Mouse (Mus musculus) midbrain, embryonic 11.5 days (tissue): ENCODE measurements at regions not wholly inside any gene's neighbourhood (a gene's known extent, or its start where the extent isn't known, plus 50 kb on each side); places are given as distances from the start of the nearest gene placed in this dataset.

Experiments
- ATAC-seq: fragments of 200-750 bp; cut with Nextera tagmentation; 2 replicates; pipeline ENCODE4 v1.8.0; 2017; ENCODE audit warnings: moderate TSS enrichment, moderate library complexity; ENCODE audit not compliant: low FRiP score
- DNase-seq: peaks from one replicate; pipeline ENCODE4 v3.0.0; 2015; ENCODE audit warnings: low spot score; ENCODE audit errors: missing footprints
- H3K27ac ChIP-seq: fragments of 300-500 bp; sonication (generic); 2 replicates; pipeline ENCODE4 v1.5.1; 2014; ENCODE audit warnings: low read depth, low read length
- H3K27me3 ChIP-seq: fragments of 300-500 bp; sonication (generic); 2 replicates; pipeline ENCODE4 v1.6.1; 2014; ENCODE audit warnings: mild to moderate bottlenecking, low read length, moderate library complexity, mixed read lengths; ENCODE audit not compliant: control insufficient read depth, insufficient read depth
- H3K36me3 ChIP-seq: fragments of 300-500 bp; sonication (generic); 2 replicates; pipeline ENCODE4 v1.6.1; 2014; ENCODE audit warnings: mild to moderate bottlenecking, low read length, moderate library complexity, mixed read lengths; ENCODE audit not compliant: control insufficient read depth, insufficient read depth
- H3K4me1 ChIP-seq: fragments of 300-500 bp; sonication (generic); 2 replicates; pipeline ENCODE4 v1.6.1; 2014; ENCODE audit warnings: low read length; ENCODE audit not compliant: control insufficient read depth, insufficient read depth
- H3K4me2 ChIP-seq: fragments of 300-500 bp; sonication (generic); 2 replicates; pipeline ENCODE4 v1.6.1; 2014; ENCODE audit warnings: mild to moderate bottlenecking, moderate library complexity
- H3K4me3 ChIP-seq: fragments of 300-500 bp; sonication (generic); 2 replicates; pipeline ENCODE4 v1.5.1; 2014; ENCODE audit warnings: low read depth, low read length
- H3K9ac ChIP-seq: fragments of 300-500 bp; sonication (generic); 2 replicates; pipeline ENCODE4 v1.6.1; 2014; ENCODE audit warnings: low read length
- H3K9me3 ChIP-seq: fragments of 300-500 bp; sonication (generic); 2 replicates; pipeline ENCODE4 v1.6.1; 2016; ENCODE audit warnings: low read length; ENCODE audit not compliant: control insufficient read depth
- WGBS: fragments of 180-500 bp; shearing (Covaris S2); extraction: QIAGEN DNeasy Blood & Tissue Kit; methylation state at CpG from one replicate; pipeline ENCODE4 v1.1.7; 2014; 5-methylcytosine and 5-hydroxymethylcytosine counted together

- Histone ChIP-seq H3K4me1 (no peaks in the 10 kb centered on the region), H3K4me2 (no peak overlapping the region), H3K9me3 (no peaks in the 10 kb centered on the region), H3K27ac (no peak overlapping the region), H3K4me3 (no peak overlapping the region), H3K9ac (no peak overlapping the region), H3K27me3 (no peaks in the 10 kb centered on the region), H3K36me3 (no peaks in the 10 kb centered on the region)
- ATAC-seq (no peak), DNase-seq (no peak)
- WGBS, result 85% methylated on average over 3 of the region's 3 CpGs
These were observed 58.6 kb downstream of the Kcnrg start for GRCm38 (mm10) chr14:61665815-61666214.

GRCm38 (mm10) chr14:61673184-61673583, 65.9 kb downstream of the Kcnrg start:
- Histone ChIP-seq H3K4me2 (no peak overlapping the region), H3K27me3 (no peaks in the 10 kb centered on the region), H3K36me3 (no peaks in the 10 kb centered on the region), H3K9ac (no peak overlapping the region), H3K9me3 (no peaks in the 10 kb centered on the region), H3K4me1 (no peaks in the 10 kb centered on the region), H3K27ac (no peak overlapping the region), H3K4me3 (no peak overlapping the region)
- DNase-seq (no peak), ATAC-seq (no peak)
- 91% methylated on average over 2 of the region's 2 CpGs for WGBS

- H3K4me1 ChIP-seq, result peaks cover 9% of the 10 kb centered on the region
These were observed 70.8 kb downstream of the Kcnrg start for GRCm38 (mm10) chr14:61678107-61678506.

GRCm38 (mm10) chr14:61680818-61681707, 73.8 kb downstream of the Kcnrg start:
- Histone ChIP-seq H3K4me1 (peaks cover 17% of the 10 kb centered on the region), H3K9me3 (no peaks in the 10 kb centered on the region), H3K4me3 (peak overlapping the region; percentile 84), H3K27ac (peak overlapping the region; percentile 92), H3K4me2 (peak overlapping the region; percentile 90), H3K9ac (peak overlapping the region; percentile 86), H3K27me3 (peaks cover 31% of the 10 kb centered on the region), H3K36me3 (no peaks in the 10 kb centered on the region)
- DNase-seq (peak; percentile 99), ATAC-seq (peak; percentile 82)
- under 1% methylated on average over 48 of the region's 50 CpGs for WGBS

More at GRCm38 (mm10) chr14:61678107-61678506, 70.8 kb downstream of the Kcnrg start:
- ATAC-seq (no peak), DNase-seq (no peak)
- Histone ChIP-seq H3K36me3 (no peaks in the 10 kb centered on the region), H3K27ac (no peak overlapping the region), H3K9me3 (no peaks in the 10 kb centered on the region), H3K4me3 (no peak overlapping the region), H3K27me3 (peaks cover 4% of the 10 kb centered on the region; the same call in 1 of the 2 replicates), H3K4me2 (no peak overlapping the region), H3K9ac (no peak overlapping the region)
- 98% methylated on average over 1 of the region's 1 CpGs for WGBS

GRCm38 (mm10) chr14:61681708-61682701, 74.7 kb downstream of the Kcnrg start:
- ATAC-seq (peak; percentile 83), DNase-seq (peak; percentile 98)
- Histone ChIP-seq H3K9me3 (no peaks in the 10 kb centered on the region), H3K9ac (peak overlapping the region; percentile 86), H3K36me3 (no peaks in the 10 kb centered on the region), H3K4me2 (peak overlapping the region; percentile 90), H3K4me1 (peaks cover 26% of the 10 kb centered on the region), H3K4me3 (peak overlapping the region; percentile 84), H3K27me3 (peaks cover 40% of the 10 kb centered on the region), H3K27ac (peak overlapping the region; percentile 92)
- WGBS, result under 1% methylated on average over 81 of the region's 90 CpGs

GRCm38 (mm10) chr14:61682721-61683355, 75.6 kb downstream of the Kcnrg start:
- Histone ChIP-seq H3K4me3 (peak overlapping the region; percentile 84), H3K27me3 (peaks cover 47% of the 10 kb centered on the region), H3K9me3 (no peaks in the 10 kb centered on the region), H3K9ac (peak overlapping the region; percentile 86), H3K27ac (peak overlapping the region; percentile 92), H3K4me1 (peaks cover 32% of the 10 kb centered on the region), H3K4me2 (peak overlapping the region; percentile 90), H3K36me3 (no peaks in the 10 kb centered on the region)
- ATAC-seq (peak; percentile 58), DNase-seq (peak; percentile 97)
- WGBS, result under 1% methylated on average over 54 of the region's 54 CpGs

DNA sequence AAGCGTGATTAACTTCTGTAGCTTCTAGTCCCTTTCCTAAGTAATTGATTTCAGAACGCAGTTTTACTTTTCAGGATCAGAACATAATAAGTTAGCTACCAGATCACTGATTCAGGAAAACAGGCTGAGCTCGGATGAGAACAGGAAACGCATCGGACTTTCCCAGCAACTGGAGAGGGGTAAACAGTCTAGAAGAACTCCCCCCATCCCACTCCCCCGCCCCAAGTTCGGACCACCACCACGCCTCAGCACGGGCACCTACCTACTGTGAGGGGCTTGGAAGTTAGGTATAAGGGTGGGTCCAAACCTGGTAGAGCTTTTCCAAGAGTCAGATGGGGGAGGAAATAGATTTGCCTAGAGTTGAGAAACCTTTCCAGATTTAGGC, 76.1 kb downstream of the Kcnrg start:
- Histone ChIP-seq H3K36me3 (no peaks in the 10 kb centered on the region), H3K4me1 (peaks cover 32% of the 10 kb centered on the region), H3K4me3 (peak overlapping the region; percentile 84), H3K27me3 (peaks cover 47% of the 10 kb centered on the region), H3K4me2 (peak overlapping the region; percentile 90), H3K27ac (no peak overlapping the region), H3K9ac (peak overlapping the region; percentile 86; the same call in 1 of the 2 replicates), H3K9me3 (no peaks in the 10 kb centered on the region)
- peak; percentile 95 for DNase-seq
- WGBS, result under 1% methylated on average over 9 of the region's 9 CpGs
- ATAC-seq, result no peak

DNA sequence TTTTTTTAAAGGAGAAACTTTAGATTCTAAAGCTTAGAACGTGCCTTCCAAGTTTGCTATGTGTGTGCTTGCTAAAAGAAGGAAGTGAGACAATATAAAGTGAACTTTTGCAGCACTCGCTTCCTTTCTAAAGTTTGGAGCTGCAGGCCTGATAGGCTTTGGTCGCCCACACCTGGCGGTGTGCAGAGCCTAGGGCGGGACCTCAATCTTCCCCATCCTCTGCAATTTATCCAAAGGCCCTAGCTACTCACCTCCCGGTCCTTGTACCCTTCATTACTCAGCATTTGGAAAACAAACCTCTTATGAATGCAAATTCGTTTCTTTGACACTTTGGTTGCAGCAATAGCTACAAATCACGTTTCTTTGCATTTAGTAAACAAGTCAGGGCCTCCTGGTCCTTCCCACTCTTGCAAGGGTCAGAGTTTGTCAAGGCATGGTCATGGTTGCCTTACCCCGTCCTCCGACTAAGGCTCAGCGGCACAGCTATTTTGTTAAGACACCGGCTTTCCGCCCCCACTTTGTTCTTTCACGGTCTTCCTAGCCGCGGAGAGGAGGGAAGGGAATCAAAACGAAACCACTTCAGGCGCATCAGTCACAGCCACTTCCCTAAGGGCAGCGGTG, 76.6 kb downstream of the Kcnrg start:
- H3K4me1 ChIP-seq, result peaks cover 32% of the 10 kb centered on the region
- H3K9ac ChIP-seq, result no peak overlapping the region
- no peak for ATAC-seq
- H3K9me3 ChIP-seq, result no peaks in the 10 kb centered on the region
- no peak overlapping the region for H3K27ac ChIP-seq
- peak overlapping the region; percentile 34 for H3K4me2 ChIP-seq
- peaks cover 49% of the 10 kb centered on the region for H3K27me3 ChIP-seq
- 1% methylated on average over 19 of the region's 19 CpGs for WGBS
- H3K4me3 ChIP-seq, result peak overlapping the region; percentile 18
- peak; percentile 96 for DNase-seq
- H3K36me3 ChIP-seq, result no peaks in the 10 kb centered on the region
